Mouse (Mus musculus) embryonic fibroblast, embryonic 13.5 days (primary cell): ENCODE measurements around the gene Plk3. TPM values are rescaled to one million over a fixed set of nuclear protein-coding genes. Genes with fewer than 3 reads are reported as not detected.
"Not testable (repeated sequence)": the region's sequence is repeated elsewhere in the genome, so short reads cannot be mapped to it uniquely, and the experiment has no call there.

ENCODE experiments used
- H3K27ac ChIP-seq: 2 replicates; pipeline ENCODE4 v1.5.1; 2012; ENCODE audit warnings: low read length, control low read depth, inconsistent platforms; ENCODE audit not compliant: insufficient read depth
- H3K4me1 ChIP-seq: 2 replicates; pipeline ENCODE4 v1.6.1; 2011; ENCODE audit warnings: low read length; ENCODE audit not compliant: control insufficient read depth, insufficient read depth
- H3K4me3 ChIP-seq: 2 replicates; pipeline ENCODE4 v1.5.1; 2011; ENCODE audit warnings: mild to moderate bottlenecking, control low read depth, low read length; ENCODE audit not compliant: insufficient read depth
- CTCF ChIP-seq: IDR thresholded peaks from 2 replicates; pipeline ENCODE4 v1.5.1; 2011; ENCODE audit warnings: mild to moderate bottlenecking, control low read depth, low read length, moderate library complexity, borderline replicate concordance; ENCODE audit not compliant: insufficient read depth
- POLR2A ChIP-seq: IDR thresholded peaks from 2 replicates; pipeline ENCODE4 v1.6.1; 2011; ENCODE audit warnings: low read depth, mild to moderate bottlenecking, control low read depth, low read length, moderate library complexity
- polyA plus RNA-seq: library from polyadenylated mRNA; stranded (reverse); fragments of >200 nt; gene quantifications from 2 replicates; pipeline ENCODE4 v1.2.4, GENCODE M21; 2011; ENCODE audit warnings: low read depth; ENCODE audit not compliant: missing spikeins, insufficient read length

The Plk3 gene
- 10.6 and 15.4 TPM in 2 replicates for polyA plus RNA-seq

GRCm38 (mm10) chr4:117133817-117134600 lies at the start of gene Plk3:
Gene Plk3 (minus strand): TSS chr4:117133963.
- Histone ChIP-seq H3K4me3 (peak within 1 kb of the TSS; percentile 75), H3K4me1 (peaks cover 12% of the 10 kb centered on the region), H3K27ac (no peak within 1 kb of the TSS)
- TF ChIP-seq POLR2A (peak; percentile 94), CTCF (no peak)

DNA sequence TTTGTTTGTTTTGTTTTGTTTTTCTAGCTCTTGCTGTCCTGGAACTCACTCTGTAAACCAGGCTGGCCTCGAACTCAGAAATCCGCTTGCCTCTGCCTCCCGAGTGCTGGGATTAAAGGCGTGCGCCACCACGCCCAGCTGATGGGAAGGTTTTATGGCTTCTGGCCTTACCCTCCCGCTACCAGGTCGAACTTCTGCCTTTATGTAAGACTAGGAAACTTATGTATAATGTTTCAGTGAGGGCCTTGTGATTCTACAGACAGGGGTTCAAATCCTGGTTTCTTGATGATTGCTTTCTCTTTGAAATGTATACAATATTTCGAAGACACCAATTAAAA lies 49.0 kb upstream of the Plk3 start:
- H3K27ac ChIP-seq, H3K4me1 ChIP-seq: not testable (repeated sequence)
- H3K4me3 ChIP-seq: peak overlapping the region; percentile 59

- TF ChIP-seq POLR2A (peak; percentile 42; the same call in 1 of the 2 replicates), CTCF (no peak)
Measured at GRCm38 (mm10) chr4:117181863-117182758, 48.3 kb upstream of the Plk3 start, which contains the start of gene Kif2c. Gene Kif2c (minus strand): TSS chr4:117182639.

DNA sequence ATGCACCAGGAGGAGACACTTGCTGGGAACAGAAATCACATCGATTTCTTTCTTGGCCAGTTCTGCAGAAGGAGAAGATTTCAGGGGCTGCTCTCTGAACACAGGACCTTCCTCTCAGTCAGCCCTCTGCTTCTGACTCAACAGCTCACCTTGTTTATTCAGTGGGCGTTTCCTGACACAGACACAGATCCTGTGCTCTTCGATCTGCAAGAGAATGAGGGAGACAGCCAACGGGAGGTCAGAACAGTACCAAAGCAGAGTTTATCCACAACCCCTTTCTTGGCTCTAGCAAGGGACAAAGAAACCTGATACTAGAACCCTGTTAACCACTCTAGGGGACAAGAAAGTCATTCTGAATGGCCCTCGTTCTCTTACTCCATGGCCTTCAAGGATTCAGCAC lies 36.2 kb upstream of the Plk3 start:
- Histone ChIP-seq H3K27ac (no peak overlapping the region), H3K4me3 (no peak overlapping the region), H3K4me1 (no peaks in the 10 kb centered on the region)
- no peak for TF ChIP-seq POLR2A
- no peak for TF ChIP-seq CTCF

More at GRCm38 (mm10) chr4:117181863-117182758, 48.3 kb upstream of the Plk3 start, which contains the start of gene Kif2c:
- no peaks in the 10 kb centered on the region for H3K4me1 ChIP-seq
- peak within 1 kb of the TSS; percentile 89 for H3K4me3 ChIP-seq
- H3K27ac ChIP-seq: 0 out of 2 replicates have a peak within 1 kb of the TSS, but pooled peaks have one; percentile 7

DNA sequence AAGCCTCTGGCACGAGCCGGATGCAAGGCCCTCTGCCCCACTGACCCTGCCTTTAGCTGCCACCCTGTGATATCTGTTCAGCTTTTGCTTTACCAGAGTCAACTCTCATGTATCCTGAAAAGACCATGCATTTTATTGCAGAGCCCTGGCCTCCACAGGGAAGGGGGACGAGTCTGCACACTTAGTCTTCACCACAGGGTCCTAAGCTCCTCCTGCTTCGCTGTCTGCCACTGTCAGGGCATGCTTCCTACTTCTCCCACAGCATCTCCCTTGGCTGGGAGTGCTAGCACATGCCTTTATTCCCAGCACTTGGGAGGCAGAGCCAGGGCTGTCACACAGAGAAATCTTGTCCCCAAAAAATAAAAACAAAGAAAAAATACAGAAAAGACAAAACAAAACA lies 27.4 kb upstream of the Plk3 start:
- no peak overlapping the region for H3K27ac ChIP-seq
- no peaks in the 10 kb centered on the region for H3K4me1 ChIP-seq
- no peak overlapping the region for H3K4me3 ChIP-seq
- TF ChIP-seq CTCF (no peak), POLR2A (no peak)

GRCm38 (mm10) chr4:117159666-117160065 lies 25.9 kb upstream of the Plk3 start:
- H3K4me3 ChIP-seq: no peak overlapping the region
- no peaks in the 10 kb centered on the region for H3K4me1 ChIP-seq
- H3K27ac ChIP-seq: no peak overlapping the region
- TF ChIP-seq CTCF (no peak), POLR2A (no peak)

GRCm38 (mm10) chr4:117156372-117156771 lies 22.6 kb upstream of the Plk3 start:
- Histone ChIP-seq H3K4me3 (peak overlapping the region; percentile 15), H3K27ac (no peak overlapping the region), H3K4me1 (peaks cover 14% of the 10 kb centered on the region)
- TF ChIP-seq CTCF: no peak
- TF ChIP-seq POLR2A: peak; percentile 19; the same call in 1 of the 2 replicates

GRCm38 (mm10) chr4:117155792-117156355 lies 22.1 kb upstream of the Plk3 start, which contains the start of gene Rps8:
Gene Rps8 (minus strand): TSS chr4:117156243.
- Histone ChIP-seq H3K4me1 (peaks cover 14% of the 10 kb centered on the region), H3K4me3 (peak within 1 kb of the TSS; percentile 75), H3K27ac (peak within 1 kb of the TSS; percentile 83)
- no peak for TF ChIP-seq CTCF
- peak; percentile 95 for TF ChIP-seq POLR2A

- no peak for TF ChIP-seq CTCF
- no peak for TF ChIP-seq POLR2A
- Histone ChIP-seq H3K4me3 (peak overlapping the region; percentile 75), H3K4me1 (peaks cover 14% of the 10 kb centered on the region), H3K27ac (peak overlapping the region; percentile 83)
Measured at GRCm38 (mm10) chr4:117155020-117155791, 21.4 kb upstream of the Plk3 start.

DNA sequence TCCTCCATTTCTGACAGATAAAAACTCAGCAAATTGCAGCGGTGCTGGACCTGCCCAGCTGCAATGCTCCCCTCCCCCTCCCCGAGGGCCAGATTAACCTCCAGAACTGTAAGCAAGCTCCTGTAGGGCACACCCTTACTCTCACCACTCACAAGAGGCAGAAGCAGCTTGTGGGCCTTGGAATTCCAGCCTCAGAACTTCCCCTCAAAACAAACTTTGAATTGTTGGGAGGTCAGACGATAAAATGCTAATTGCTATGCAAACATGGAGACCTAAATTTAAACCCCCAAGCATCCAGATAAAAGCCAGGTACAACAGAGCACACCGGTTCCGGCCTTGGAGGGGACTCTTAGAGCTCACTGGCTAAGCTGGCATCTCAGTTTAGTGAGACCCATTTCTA lies 19.0 kb upstream of the Plk3 start:
- Histone ChIP-seq H3K27ac (no peak overlapping the region), H3K4me1 (peaks cover 14% of the 10 kb centered on the region), H3K4me3 (peak overlapping the region; percentile 20; the same call in 1 of the 2 replicates)
- TF ChIP-seq POLR2A: no peak; the same call in 1 of the 2 replicates
- TF ChIP-seq CTCF: no peak
